Mouse (Mus musculus): ENCODE results near the gene Arhgap25.

DNA sequence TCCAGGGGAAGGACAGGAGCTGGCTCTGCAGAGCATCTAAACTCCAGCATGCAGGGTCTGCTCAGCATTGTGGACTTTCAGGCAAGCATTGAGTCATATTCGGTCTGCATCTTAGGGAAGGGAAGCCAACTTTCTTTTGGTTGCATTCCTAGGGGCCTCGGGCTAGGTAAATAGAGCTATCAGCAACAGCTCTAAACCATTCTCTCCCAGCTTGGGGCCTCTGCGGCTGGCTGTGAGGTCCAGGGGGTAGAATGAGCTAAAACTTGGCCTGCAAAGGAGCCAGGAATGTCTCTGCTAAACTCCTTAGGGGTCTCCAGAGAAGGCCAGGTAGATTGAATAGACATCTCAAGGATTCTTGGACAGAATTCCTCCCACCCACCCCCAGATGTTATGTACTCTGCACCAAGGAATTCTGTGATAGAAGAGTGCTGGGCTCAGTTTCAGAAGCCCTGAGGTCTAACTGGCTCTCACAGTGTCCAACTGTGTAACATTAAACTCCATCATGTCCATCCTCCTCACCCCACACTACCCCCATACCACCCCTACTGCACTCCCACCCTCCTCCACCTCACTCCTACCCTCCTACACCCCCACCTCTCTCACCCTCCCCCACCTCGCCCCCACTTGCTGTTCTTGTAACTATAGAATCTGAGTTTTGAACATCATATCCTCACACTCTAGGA is 43.7 kb upstream of the Arhgap25 start:
- TF ChIP-seq CTCF (conservative IDR thresholded peaks at IDR 0.05; ENCODE audit: low read length), result no peak
- no peak for TF ChIP-seq NANOG (IDR thresholded peaks at IDR 0.05; ENCODE audit: borderline replicate concordance, low read length)

Data from E14TG2a.4 (cell line).